Mouse (Mus musculus): Measurements from ENCODE around the gene Chd2. TPM values are rescaled to one million over a fixed set of nuclear protein-coding genes. Genes with fewer than 3 reads are reported as not detected.

Chd2 gene
- polyA plus RNA-seq, 1 experiment from 2014 or later = 26.2 TPM

DNA sequence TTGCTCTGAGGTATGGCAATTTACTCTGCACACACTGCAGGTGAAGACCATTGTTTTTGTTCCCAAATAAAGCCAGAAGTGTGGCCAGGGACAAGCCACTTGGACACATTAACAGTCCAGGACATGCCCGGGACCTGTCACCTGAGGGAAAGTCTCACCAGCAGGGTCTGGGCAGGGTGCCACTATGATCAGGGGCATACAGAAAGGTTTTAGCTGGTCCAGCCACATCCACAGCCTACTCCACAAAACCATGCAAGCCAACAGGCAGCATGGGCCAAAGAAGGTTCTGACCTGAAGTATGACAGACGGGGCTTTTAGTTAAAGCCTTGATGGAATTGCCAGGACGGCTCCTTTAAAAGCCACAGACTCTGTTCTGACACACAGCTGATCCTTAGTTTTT, 116.9 kb downstream of the Chd2 start:
- Histone ChIP-seq H3K36me3 (peaks cover 34% of the 10 kb centered on the region), H3K4me2 (no peak overlapping the region), H3K9me3 (replicated peaks) (no peaks in the 10 kb centered on the region), H3K9ac (no peak overlapping the region), H3K27me3 (replicated peaks) (no peaks in the 10 kb centered on the region), H3K4me3 (no peak overlapping the region), H3K27ac (no peak overlapping the region), H3K4me1 (peaks cover 6% of the 10 kb centered on the region; the same call in 1 of the 2 replicates)
- 66% methylated on average over 3 of the region's 3 CpGs for WGBS (ENCODE audit: insufficient replicate concordance)
- ATAC-seq = no peak

GRCm38 (mm10) chr7:73424243-73424642, 117.4 kb downstream of the Chd2 start:
- peaks cover 7% of the 10 kb centered on the region; the same call in 1 of the 2 replicates for H3K4me1 ChIP-seq
- H3K9ac ChIP-seq = no peak overlapping the region
- H3K36me3 ChIP-seq = peaks cover 30% of the 10 kb centered on the region
- ATAC-seq = no peak
- no peaks in the 10 kb centered on the region for H3K9me3 ChIP-seq (replicated peaks)
- 63% methylated on average over 3 of the region's 3 CpGs for WGBS (ENCODE audit: insufficient replicate concordance)
- no peaks in the 10 kb centered on the region for H3K27me3 ChIP-seq (replicated peaks)
- H3K4me2 ChIP-seq = no peak overlapping the region
- H3K4me3 ChIP-seq = no peak overlapping the region
- H3K27ac ChIP-seq = no peak overlapping the region

GRCm38 (mm10) chr7:73423236-73423635, 118.4 kb downstream of the Chd2 start:
- no peak overlapping the region for H3K9ac ChIP-seq
- H3K36me3 ChIP-seq = peaks cover 20% of the 10 kb centered on the region
- no peaks in the 10 kb centered on the region for H3K9me3 ChIP-seq (replicated peaks)
- no peak overlapping the region for H3K27ac ChIP-seq
- no peak for ATAC-seq
- H3K27me3 ChIP-seq (replicated peaks) = no peaks in the 10 kb centered on the region
- H3K4me2 ChIP-seq = no peak overlapping the region
- H3K4me3 ChIP-seq = no peak overlapping the region
- WGBS (ENCODE audit: insufficient replicate concordance) = 70% methylated on average over 13 of the region's 13 CpGs
- 0 out of 2 replicates have a peak, but pooled peaks cover 4% of the 10 kb centered on the region for H3K4me1 ChIP-seq

GRCm38 (mm10) chr7:73422223-73423113, 119.2 kb downstream of the Chd2 start:
- no peak for ATAC-seq
- Histone ChIP-seq H3K9me3 (replicated peaks) (no peaks in the 10 kb centered on the region), H3K27ac (no peak overlapping the region), H3K4me2 (no peak overlapping the region), H3K4me1 (0 out of 2 replicates have a peak, but pooled peaks cover 4% of the 10 kb centered on the region), H3K4me3 (no peak overlapping the region), H3K36me3 (peaks cover 12% of the 10 kb centered on the region), H3K9ac (no peak overlapping the region), H3K27me3 (replicated peaks) (no peaks in the 10 kb centered on the region)
- WGBS (ENCODE audit: insufficient replicate concordance) = 25% methylated on average over 12 of the region's 12 CpGs

GRCm38 (mm10) chr7:73421278-73422015, 120.2 kb downstream of the Chd2 start:
- Histone ChIP-seq H3K4me1 (0 out of 2 replicates have a peak, but pooled peaks cover 4% of the 10 kb centered on the region), H3K27ac (no peak overlapping the region), H3K36me3 (peaks cover 3% of the 10 kb centered on the region; the same call in 1 of the 2 replicates), H3K4me2 (no peak overlapping the region), H3K9ac (no peak overlapping the region), H3K4me3 (no peak overlapping the region), H3K9me3 (replicated peaks) (no peaks in the 10 kb centered on the region), H3K27me3 (replicated peaks) (no peaks in the 10 kb centered on the region)
- 66% methylated on average over 9 of the region's 9 CpGs for WGBS (ENCODE audit: insufficient replicate concordance)
- no peak for ATAC-seq

DNA sequence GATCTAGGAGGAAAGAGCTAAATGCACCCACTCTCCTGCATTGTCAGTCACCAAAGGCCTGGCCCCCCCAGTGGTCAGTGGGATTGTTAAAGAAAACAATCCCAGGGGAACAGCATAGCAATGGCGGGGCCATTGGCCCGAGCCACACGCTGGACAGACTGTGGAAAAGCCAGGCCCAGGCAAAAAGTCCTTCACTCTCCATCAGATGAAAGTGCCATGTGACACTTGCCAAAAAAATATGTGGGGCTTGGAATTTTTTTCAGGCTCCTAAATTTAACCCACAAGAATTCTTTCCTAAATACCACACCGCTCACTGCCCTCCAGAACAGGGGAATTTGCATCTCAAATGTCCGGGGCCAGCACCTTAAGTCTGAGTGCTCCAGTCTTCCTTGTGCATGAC, 120.8 kb downstream of the Chd2 start:
- Histone ChIP-seq H3K4me2 (no peak overlapping the region), H3K4me3 (no peak overlapping the region), H3K9me3 (replicated peaks) (no peaks in the 10 kb centered on the region), H3K9ac (no peak overlapping the region), H3K4me1 (0 out of 2 replicates have a peak, but pooled peaks cover 4% of the 10 kb centered on the region), H3K27me3 (replicated peaks) (no peaks in the 10 kb centered on the region), H3K36me3 (no peaks in the 10 kb centered on the region), H3K27ac (no peak overlapping the region)
- no peak for ATAC-seq
- 66% methylated on average over 5 of the region's 5 CpGs for WGBS (ENCODE audit: insufficient replicate concordance)

- 37% methylated on average over 7 of the region's 7 CpGs for WGBS (ENCODE audit: insufficient replicate concordance)
These were observed 122.3 kb downstream of the Chd2 start for GRCm38 (mm10) chr7:73419375-73419774.

DNA sequence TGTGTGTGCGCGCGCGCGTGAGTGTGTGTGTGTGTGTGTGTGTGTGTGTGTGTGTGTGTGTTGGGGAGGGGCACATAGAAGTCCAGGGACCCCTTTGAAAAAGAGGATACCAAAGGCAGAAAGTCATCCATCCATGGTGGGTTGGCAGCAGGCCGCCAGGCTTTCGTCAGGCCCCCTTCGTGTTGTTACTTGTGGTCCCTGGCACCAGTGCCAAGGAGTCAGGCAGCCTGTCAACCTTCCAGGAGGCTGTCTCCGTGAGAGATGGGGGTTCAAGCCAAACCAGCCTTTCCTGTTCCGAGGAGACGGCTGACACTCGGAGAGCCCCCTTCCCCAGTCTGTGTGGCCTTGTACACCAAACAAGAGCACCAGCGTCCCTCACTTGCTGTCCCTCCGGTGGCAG, 127.4 kb downstream of the Chd2 start:
- Histone ChIP-seq H3K9me3 (replicated peaks) (no peaks in the 10 kb centered on the region), H3K9ac (no peak overlapping the region), H3K36me3 (no peaks in the 10 kb centered on the region), H3K27ac (no peak overlapping the region), H3K27me3 (replicated peaks) (no peaks in the 10 kb centered on the region; the same call in 1 of the 2 replicates), H3K4me1 (0 out of 2 replicates have a peak, but pooled peaks cover 1% of the 10 kb centered on the region), H3K4me2 (no peak overlapping the region), H3K4me3 (no peak overlapping the region)
- no peak for ATAC-seq
- WGBS (ENCODE audit: insufficient replicate concordance) = 69% methylated on average over 14 of the region's 14 CpGs

More at GRCm38 (mm10) chr7:73419375-73419774, 122.3 kb downstream of the Chd2 start:
- no peak overlapping the region for H3K27ac ChIP-seq
- H3K4me3 ChIP-seq = no peak overlapping the region
- H3K9ac ChIP-seq = no peak overlapping the region
- no peak overlapping the region for H3K4me2 ChIP-seq
- H3K9me3 ChIP-seq (replicated peaks) = no peaks in the 10 kb centered on the region
- H3K27me3 ChIP-seq (replicated peaks) = no peaks in the 10 kb centered on the region
- no peaks in the 10 kb centered on the region for H3K36me3 ChIP-seq
- H3K4me1 ChIP-seq = 0 out of 2 replicates have a peak, but pooled peaks cover 4% of the 10 kb centered on the region
- ATAC-seq = no peak

- no peak overlapping the region for H3K4me2 ChIP-seq
- no peaks in the 10 kb centered on the region; the same call in 1 of the 2 replicates for H3K27me3 ChIP-seq (replicated peaks)
- H3K9me3 ChIP-seq (replicated peaks) = no peaks in the 10 kb centered on the region
- 77% methylated on average over 7 of the region's 7 CpGs for WGBS (ENCODE audit: insufficient replicate concordance)
- H3K4me3 ChIP-seq = no peak overlapping the region
- no peak for ATAC-seq
- no peak overlapping the region for H3K9ac ChIP-seq
- no peak overlapping the region for H3K27ac ChIP-seq
- no peaks in the 10 kb centered on the region for H3K4me1 ChIP-seq
- H3K36me3 ChIP-seq = no peaks in the 10 kb centered on the region
These were observed 129.2 kb downstream of the Chd2 start for GRCm38 (mm10) chr7:73412419-73412818.

DNA sequence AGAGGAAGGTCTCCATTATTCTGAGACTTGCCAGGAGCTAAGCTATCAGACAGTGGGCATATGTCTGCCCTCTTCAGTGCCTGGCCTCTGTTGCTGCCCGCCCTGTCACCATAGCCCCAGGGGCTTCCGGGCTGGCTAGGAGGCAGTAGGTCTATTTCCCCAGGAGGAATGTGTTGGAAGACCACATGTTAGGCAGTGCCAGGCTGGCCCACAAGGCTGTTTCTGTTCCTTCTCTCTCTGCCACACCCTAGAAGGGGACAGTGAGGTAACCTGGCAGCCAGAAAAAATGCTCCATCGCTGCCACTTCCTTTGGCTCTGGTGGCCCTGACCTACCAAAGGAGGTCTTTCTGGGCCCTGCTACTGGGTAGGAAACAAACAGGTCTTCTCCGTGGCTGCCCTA, 129.6 kb downstream of the Chd2 start:
- WGBS (ENCODE audit: insufficient replicate concordance) = 64% methylated on average over 4 of the region's 4 CpGs
- Histone ChIP-seq H3K4me3 (no peak overlapping the region), H3K36me3 (no peaks in the 10 kb centered on the region), H3K9ac (no peak overlapping the region), H3K4me1 (no peaks in the 10 kb centered on the region), H3K4me2 (no peak overlapping the region), H3K9me3 (replicated peaks) (no peaks in the 10 kb centered on the region), H3K27me3 (replicated peaks) (no peaks in the 10 kb centered on the region; the same call in 1 of the 2 replicates), H3K27ac (no peak overlapping the region)
- no peak for ATAC-seq

DNA sequence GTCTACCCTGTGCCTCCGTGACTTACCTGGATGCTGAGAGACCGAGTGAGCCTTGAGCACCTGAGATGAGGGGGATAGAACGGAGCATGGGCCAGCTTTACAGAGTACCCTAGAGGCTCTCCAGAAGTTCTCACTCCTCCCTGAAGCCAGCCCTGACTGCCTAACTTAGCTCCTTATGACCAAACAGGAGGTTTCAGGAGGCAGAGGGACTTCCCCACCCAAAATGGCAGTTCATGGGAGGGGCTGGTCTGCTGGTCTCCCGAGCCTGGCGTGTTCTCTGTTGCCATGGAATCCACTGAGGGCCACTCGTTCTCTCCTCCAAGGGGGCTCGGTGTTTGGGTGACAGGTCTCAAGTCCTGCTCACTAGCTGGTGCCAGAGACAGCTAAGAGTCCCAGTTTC, 130.1 kb downstream of the Chd2 start:
- H3K9me3 ChIP-seq (replicated peaks) = no peaks in the 10 kb centered on the region
- H3K27me3 ChIP-seq (replicated peaks) = no peaks in the 10 kb centered on the region; the same call in 1 of the 2 replicates
- H3K36me3 ChIP-seq = no peaks in the 10 kb centered on the region
- H3K9ac ChIP-seq = no peak overlapping the region
- H3K4me2 ChIP-seq = no peak overlapping the region
- no peak for ATAC-seq
- no peak overlapping the region for H3K4me3 ChIP-seq
- H3K27ac ChIP-seq = no peak overlapping the region
- no peaks in the 10 kb centered on the region for H3K4me1 ChIP-seq
- WGBS (ENCODE audit: insufficient replicate concordance) = 59% methylated on average over 7 of the region's 7 CpGs

- Histone ChIP-seq H3K9me3 (replicated peaks) (no peaks in the 10 kb centered on the region), H3K4me3 (no peak overlapping the region), H3K27me3 (replicated peaks) (peaks cover 20% of the 10 kb centered on the region), H3K4me2 (no peak overlapping the region), H3K36me3 (no peaks in the 10 kb centered on the region), H3K27ac (no peak overlapping the region), H3K4me1 (no peaks in the 10 kb centered on the region), H3K9ac (no peak overlapping the region)
- ATAC-seq = no peak
- WGBS (ENCODE audit: insufficient replicate concordance) = 76% methylated on average over 11 of the region's 11 CpGs
These were observed 136.1 kb downstream of the Chd2 start for GRCm38 (mm10) chr7:73405550-73405949.
